Mouse (Mus musculus) intestine, postnatal 0 days (tissue): ENCODE results near the gene Adam1b. TPM values are rescaled to one million over a fixed set of nuclear protein-coding genes. Genes with fewer than 3 reads are reported as not detected.
A peak's percentile ranks its signal among the peaks of the same experiment; 100 is the strongest.

ENCODE experiments used
- ATAC-seq: fragments of 200-750 bp; cut with Nextera tagmentation; 2 replicates; pipeline ENCODE4 v1.8.0; 2017; ENCODE audit warnings: mild to moderate bottlenecking, moderate TSS enrichment, moderate library complexity
- H3K27ac ChIP-seq: fragments of 300-500 bp; sonication (generic); 2 replicates; pipeline ENCODE4 v1.5.1; 2014; ENCODE audit warnings: mild to moderate bottlenecking, low read depth, low read length, moderate library complexity
- H3K27me3 ChIP-seq: fragments of 300-500 bp; sonication (generic); replicated peaks from 2 replicates; pipeline ENCODE4 v1.6.1; 2014; ENCODE audit warnings: low read length, mixed read lengths; ENCODE audit not compliant: control insufficient read depth, insufficient read depth
- H3K36me3 ChIP-seq: fragments of 300-500 bp; sonication (generic); 2 replicates; pipeline ENCODE4 v1.6.1; 2014; ENCODE audit warnings: mild to moderate bottlenecking, moderate library complexity; ENCODE audit not compliant: control insufficient read depth, insufficient read depth
- H3K4me1 ChIP-seq: fragments of 300-500 bp; sonication (generic); replicated peaks from 2 replicates; pipeline ENCODE4 v1.6.1; 2014; ENCODE audit warnings: antibody characterized with exemption, low read length, mixed read lengths; ENCODE audit not compliant: control insufficient read depth, insufficient read depth
- H3K4me2 ChIP-seq: fragments of 300-500 bp; sonication (generic); replicated peaks from 2 replicates; pipeline ENCODE4 v1.6.1; 2014; ENCODE audit warnings: low read depth, mild to moderate bottlenecking, moderate library complexity
- H3K4me3 ChIP-seq: fragments of 300-500 bp; sonication (generic); 2 replicates; pipeline ENCODE4 v1.5.1; 2014; ENCODE audit warnings: low read depth, low read length
- H3K9ac ChIP-seq: fragments of 300-500 bp; sonication (generic); 2 replicates; pipeline ENCODE4 v1.6.1; 2014; ENCODE audit warnings: mild to moderate bottlenecking, low read depth, low read length
- H3K9me3 ChIP-seq: fragments of 300-500 bp; sonication (generic); 2 replicates; pipeline ENCODE4 v1.6.1; 2016; ENCODE audit warnings: mixed run types; ENCODE audit not compliant: control insufficient read depth
- CTCF ChIP-seq: sonication (generic); IDR thresholded peaks from 2 replicates; pipeline ENCODE4 v1.5.1; 2016; ENCODE audit warnings: low read depth, mild to moderate bottlenecking, control low read depth, antibody characterized with exemption, moderate library complexity
- WGBS: fragments of 180-500 bp; shearing (Covaris S2); extraction: QIAGEN DNeasy Blood & Tissue Kit; methylation state at CpG from one replicate; pipeline ENCODE4 v1.1.7; 2014; 5-methylcytosine and 5-hydroxymethylcytosine counted together
- polyA plus RNA-seq: library from polyadenylated mRNA; unstranded; fragments of >200 nt; fragmentation: Nextera tagmentation; extraction: Ambion mirVana; gene quantifications from 2 replicates; pipeline ENCODE4 v1.2.1, GENCODE M21; 2015

Adam1b gene
- polyA plus RNA-seq, 1 experiment from 2014 or later = 0.04 TPM

- no peak for TF ChIP-seq CTCF
- peak; percentile 71 for ATAC-seq
- Histone ChIP-seq H3K4me2 (no peak overlapping the region), H3K4me1 (no peaks in the 10 kb centered on the region), H3K27ac (no peak overlapping the region), H3K36me3 (no peaks in the 10 kb centered on the region), H3K4me3 (no peak overlapping the region), H3K9me3 (no peaks in the 10 kb centered on the region), H3K27me3 (no peaks in the 10 kb centered on the region), H3K9ac (no peak overlapping the region)
- 42% methylated on average over 4 of the region's 4 CpGs for WGBS
These were observed 41.7 kb downstream of the Adam1b start for GRCm38 (mm10) chr5:121461339-121462170.

- Histone ChIP-seq H3K4me2 (no peak overlapping the region), H3K36me3 (no peaks in the 10 kb centered on the region), H3K9ac (no peak overlapping the region), H3K9me3 (no peaks in the 10 kb centered on the region), H3K4me1 (peaks cover 14% of the 10 kb centered on the region; the same call in 1 of the 2 replicates), H3K27ac (peak overlapping the region; percentile 21; the same call in 1 of the 2 replicates), H3K27me3 (no peaks in the 10 kb centered on the region), H3K4me3 (no peak overlapping the region)
- ATAC-seq = no peak
- no peak for TF ChIP-seq CTCF
- 63% methylated on average over 9 of the region's 9 CpGs for WGBS
These were observed 47.5 kb downstream of the Adam1b start for GRCm38 (mm10) chr5:121455510-121456265.

- H3K27me3 ChIP-seq = no peaks in the 10 kb centered on the region
- H3K4me3 ChIP-seq = no peak overlapping the region
- peak overlapping the region; percentile 98 for H3K27ac ChIP-seq
- ATAC-seq = peak; percentile 72
- peak overlapping the region; percentile 40; the same call in 1 of the 2 replicates for H3K4me2 ChIP-seq
- H3K4me1 ChIP-seq = peaks cover 18% of the 10 kb centered on the region
- WGBS = 37% methylated on average over 3 of the region's 3 CpGs
- H3K36me3 ChIP-seq = no peaks in the 10 kb centered on the region; the same call in 1 of the 2 replicates
- H3K9me3 ChIP-seq = no peaks in the 10 kb centered on the region
- H3K9ac ChIP-seq = peak overlapping the region; percentile 31; the same call in 1 of the 2 replicates
- no peak for TF ChIP-seq CTCF
These were observed 48.8 kb downstream of the Adam1b start for GRCm38 (mm10) chr5:121454503-121454782.

- 48% methylated on average over 13 of the region's 13 CpGs for WGBS
- peak; percentile 20 for ATAC-seq
- H3K36me3 ChIP-seq = peaks cover 3% of the 10 kb centered on the region; the same call in 1 of the 2 replicates
These were observed 49.3 kb downstream of the Adam1b start for GRCm38 (mm10) chr5:121453743-121454502.

GRCm38 (mm10) chr5:121452906-121453305 is 50.3 kb downstream of the Adam1b start:
- WGBS = 5% methylated on average over 9 of the region's 9 CpGs

More at GRCm38 (mm10) chr5:121453743-121454502, 49.3 kb downstream of the Adam1b start:
- Histone ChIP-seq H3K4me3 (no peak overlapping the region), H3K27ac (peak overlapping the region; percentile 98), H3K9me3 (no peaks in the 10 kb centered on the region), H3K4me2 (peak overlapping the region; percentile 92), H3K27me3 (no peaks in the 10 kb centered on the region), H3K9ac (no peak overlapping the region), H3K4me1 (peaks cover 18% of the 10 kb centered on the region)
- no peak for TF ChIP-seq CTCF

More at GRCm38 (mm10) chr5:121452906-121453305, 50.3 kb downstream of the Adam1b start:
- no peak for ATAC-seq
- no peaks in the 10 kb centered on the region for H3K9me3 ChIP-seq
- H3K4me2 ChIP-seq = peak overlapping the region; percentile 92
- peak overlapping the region; percentile 98 for H3K27ac ChIP-seq
- H3K27me3 ChIP-seq = no peaks in the 10 kb centered on the region
- peaks cover 10% of the 10 kb centered on the region; the same call in 1 of the 2 replicates for H3K36me3 ChIP-seq
- peak overlapping the region; percentile 89 for H3K4me3 ChIP-seq
- H3K9ac ChIP-seq = peak overlapping the region; percentile 95
- TF ChIP-seq CTCF = no peak
- H3K4me1 ChIP-seq = peaks cover 18% of the 10 kb centered on the region
